Mouse (Mus musculus) CH12.LX (cell line): ENCODE data around the gene Pak1ip1. TPM values are rescaled to one million over a fixed set of nuclear protein-coding genes. Genes with fewer than 3 reads are reported as not detected.

Experiments used
- DNase-seq: peaks from one replicate; pipeline ENCODE4 v3.0.0-alpha.2; 2013; ENCODE audit errors: extremely low read depth
- H3K27ac ChIP-seq: 2 replicates; pipeline ENCODE4 v1.5.1; 2012; ENCODE audit warnings: low read depth, mild to moderate bottlenecking, control low read depth, moderate library complexity; ENCODE audit not compliant: insufficient read depth
- H3K27me3 ChIP-seq: replicated peaks from 2 replicates; pipeline ENCODE3; 2012; ENCODE audit warnings: inconsistent platforms
- H3K36me3 ChIP-seq, 2 experiments: replicated peaks in 1 of 2; 2 replicates each; pipeline versions ENCODE3 to v1.6.1; 2012; ENCODE audit warnings: inconsistent platforms in 1 of 2, low read length in 1 of 2, mild to moderate bottlenecking in 1 of 2, mixed read lengths in 1 of 2, moderate library complexity in 1 of 2; ENCODE audit not compliant: control insufficient read depth in 1 of 2, insufficient read depth in 1 of 2
- H3K4me1 ChIP-seq, 2 experiments: 2 replicates each; pipeline ENCODE4 v1.6.1; 2012; ENCODE audit warnings: inconsistent platforms in 1 of 2, moderate library complexity in 1 of 2; ENCODE audit not compliant: insufficient read depth in 2 of 2, control insufficient read depth in 1 of 2
- H3K4me2 ChIP-seq: 2 replicates; pipeline ENCODE4 v1.6.1; 2012; ENCODE audit warnings: low read depth, mild to moderate bottlenecking, control low read depth; ENCODE audit not compliant: poor library complexity, insufficient read depth, severe bottlenecking
- H3K4me3 ChIP-seq, 3 experiments: fragments of 150-350 bp in 1 of 3; sonication (generic) in 1 of 3; replicated peaks in 1 of 3; 2 replicates each; pipeline versions ENCODE3 to v1.5.1; 2011 to 2012; ENCODE audit warnings: low read depth in 2 of 3, low read length in 2 of 3, mild to moderate bottlenecking in 2 of 3, moderate library complexity in 2 of 3, control low read depth in 1 of 3, improper control_type of control experiment in 1 of 3, inconsistent platforms in 1 of 3, mixed read lengths in 1 of 3; ENCODE audit not compliant: poor library complexity in 1 of 3
- H3K79me2 ChIP-seq: replicated peaks from 2 replicates; pipeline ENCODE4 v1.6.1; 2012; ENCODE audit warnings: mild to moderate bottlenecking, moderate library complexity; ENCODE audit not compliant: control insufficient read depth, poor library complexity, insufficient read depth, severe bottlenecking; ENCODE audit errors: extremely low read depth
- H3K9ac ChIP-seq: 2 replicates; pipeline ENCODE4 v1.6.1; 2012; ENCODE audit warnings: low read depth, mild to moderate bottlenecking, control low read depth, moderate library complexity; ENCODE audit not compliant: insufficient read depth
- H3K9me3 ChIP-seq: replicated peaks from 2 replicates; pipeline ENCODE3; 2012; ENCODE audit warnings: low read length, inconsistent platforms, mixed read lengths
- BHLHE40 ChIP-seq: IDR thresholded peaks from 2 replicates; pipeline ENCODE4 v1.6.1; 2011; ENCODE audit warnings: mild to moderate bottlenecking, low read depth, low read length, improper control_type of control experiment
- CTCF ChIP-seq, 2 experiments: IDR thresholded peaks in 1 of 2; conservative IDR thresholded peaks in 1 of 2; 2 replicates each; pipeline ENCODE4 v1.5.1; 2011 to 2012; ENCODE audit warnings: low read depth in 2 of 2, low read length in 2 of 2, improper control_type of control experiment in 1 of 2, inconsistent platforms in 1 of 2, mild to moderate bottlenecking in 1 of 2, moderate library complexity in 1 of 2
- EP300 ChIP-seq: IDR thresholded peaks from 2 replicates; pipeline ENCODE4 v1.6.1; 2011; ENCODE audit warnings: low read length, improper control_type of control experiment
- ETS1 ChIP-seq: conservative IDR thresholded peaks from 2 replicates; pipeline ENCODE4 v1.6.1; 2012; ENCODE audit warnings: low read depth, mild to moderate bottlenecking, inconsistent platforms, low read length, improper control_type of control experiment, moderate library complexity
- GABPA ChIP-seq: IDR thresholded peaks from 2 replicates; pipeline ENCODE4 v1.6.1; 2012; ENCODE audit warnings: low read depth, low read length, improper control_type of control experiment, inconsistent platforms; ENCODE audit not compliant: insufficient replicate concordance
- IRF4 ChIP-seq: IDR thresholded peaks from 2 replicates; pipeline ENCODE4 v1.6.1; 2014; ENCODE audit warnings: low read depth, mild to moderate bottlenecking, inconsistent platforms, low read length, improper control_type of control experiment
- JUN ChIP-seq: IDR thresholded peaks from 2 replicates; pipeline ENCODE4 v1.6.1; 2011; ENCODE audit warnings: low read depth, mild to moderate bottlenecking, low read length, improper control_type of control experiment, moderate library complexity; ENCODE audit not compliant: insufficient read depth
- JUND ChIP-seq: conservative IDR thresholded peaks from 2 replicates; pipeline ENCODE4 v1.6.1; 2011; ENCODE audit warnings: low read depth, low read length, improper control_type of control experiment
- KAT2A ChIP-seq: IDR thresholded peaks from 2 replicates; pipeline ENCODE4 v1.6.1; 2012; ENCODE audit warnings: low read length, improper control_type of control experiment, inconsistent platforms; ENCODE audit not compliant: insufficient replicate concordance
- MXI1 ChIP-seq: IDR thresholded peaks from 2 replicates; pipeline ENCODE4 v1.6.1; 2011; ENCODE audit warnings: mild to moderate bottlenecking, low read depth, low read length, improper control_type of control experiment
- NRF1 ChIP-seq: IDR thresholded peaks from 2 replicates; pipeline ENCODE4 v1.6.1; 2014; ENCODE audit warnings: low read depth, mild to moderate bottlenecking, inconsistent platforms, low read length, improper control_type of control experiment, moderate library complexity
- POLR2A ChIP-seq: IDR thresholded peaks from 2 replicates; pipeline ENCODE4 v1.6.1; 2011; ENCODE audit warnings: low read depth, mild to moderate bottlenecking, improper control_type of control experiment, low read length
- POLR2AphosphoS2 ChIP-seq: IDR thresholded peaks from 2 replicates; pipeline ENCODE4 v1.6.1; 2011; ENCODE audit warnings: low read depth, low read length, improper control_type of control experiment
- TCF12 ChIP-seq: IDR thresholded peaks from 2 replicates; pipeline ENCODE4 v1.6.1; 2014; ENCODE audit warnings: low read depth, mild to moderate bottlenecking, inconsistent platforms, low read length, improper control_type of control experiment
- ZC3H11A ChIP-seq: IDR thresholded peaks from 2 replicates; pipeline ENCODE4 v1.6.1; 2012; ENCODE audit warnings: low read depth, mild to moderate bottlenecking, inconsistent platforms, low read length, improper control_type of control experiment
- ZMIZ1 ChIP-seq: IDR thresholded peaks from 2 replicates; pipeline ENCODE4 v1.6.1; 2012; ENCODE audit warnings: low read depth, mild to moderate bottlenecking, inconsistent platforms, low read length, improper control_type of control experiment
- ZNF384 ChIP-seq: IDR thresholded peaks from 2 replicates; pipeline ENCODE4 v1.6.1; 2012; ENCODE audit warnings: low read depth, low read length, improper control_type of control experiment, inconsistent platforms
- dilution Hi-C: fragments of 300-500 bp; cut with MboI; formaldehyde crosslinking; loops from 2 replicates; pipeline ENCODE4 v1.14.3; 2020; ENCODE audit warnings: low sequenced_read_pairs; ENCODE audit not compliant: extremely low pct_unique_long_range_greater_than_20kb, extremely low pct_ligation_motif_present
- in situ Hi-C: fragments of 300-500 bp; cut with MboI; formaldehyde crosslinking; loops from 3 replicates; pipeline ENCODE4 v1.14.3; 2019; ENCODE audit warnings: low sequenced_read_pairs, low pct_ligation_motif_present, low pct_unique_long_range_greater_than_20kb, mixed read lengths
- polyA plus RNA-seq: library from polyadenylated mRNA; unstranded; fragments of >175 nt; gene quantifications from 2 replicates; pipeline ENCODE4 v1.2.1, GENCODE M21; 2012; ENCODE audit warnings: low read depth; ENCODE audit not compliant: insufficient read length
- total RNA-seq, 2 experiments: library from RNA; depleted of rRNA; stranded (reverse); fragments of 300-350 nt in 1 of 2; fragments of >200 nt in 1 of 2; gene quantifications; 2 replicates each; pipeline ENCODE4 v1.2.3; 2012 to 2014

Pak1ip1 gene
- total and polyA plus RNA-seq, 3 experiments, result 54.8 to 81.9 (median 66.1) TPM

- H3K36me3 ChIP-seq, result peaks cover 41 to 70% of the 10 kb centered on the region in 2 experiments
- no peak overlapping the region for H3K27ac ChIP-seq
- no peak for DNase-seq
- H3K27me3 ChIP-seq, result no peaks in the 10 kb centered on the region
- dilution Hi-C loops (no loop called here), in situ Hi-C loops (loop anchor here (25.0 kb wide), 2 partner anchors 217 to 567 kb away; partner anchors contain the start of gene Smim13)
- no peaks in the 10 kb centered on the region for H3K9me3 ChIP-seq
- H3K79me2 ChIP-seq, result peaks cover 17% of the 10 kb centered on the region
- H3K4me2 ChIP-seq, result no peak overlapping the region
- H3K9ac ChIP-seq, result no peak overlapping the region
- H3K4me3 ChIP-seq, result no peak overlapping the region
- no peak for TF ChIP-seq EP300
- no peak for TF ChIP-seq JUN
- TF ChIP-seq POLR2A, result no peak
- TF ChIP-seq GABPA, result no peak
- no peak for TF ChIP-seq TCF12
- TF ChIP-seq ZC3H11A, result no peak
- TF ChIP-seq NRF1, result no peak
- no peak for TF ChIP-seq BHLHE40
- TF ChIP-seq ETS1, result no peak
- TF ChIP-seq CTCF (conservative IDR thresholded peaks at IDR 0.05 in 1 of 2, IDR thresholded peaks at IDR 0.05 in 1 of 2; ENCODE audit: low read depth in 2 of 2, low read length in 2 of 2), result no peak
- no peak for TF ChIP-seq ZNF384
- TF ChIP-seq KAT2A, result no peak
- TF ChIP-seq MXI1, result no peak
- H3K4me1 ChIP-seq, result peaks cover 3 to 26% of the 10 kb centered on the region in 2 experiments; a peak in 3 of 4 replicates
Measured at GRCm38 (mm10) chr13:41020494-41020893, 19.7 kb downstream of the Pak1ip1 start.

GRCm38 (mm10) chr13:41021607-41022006, 20.8 kb downstream of the Pak1ip1 start:
- in situ Hi-C loops, result loop anchor here (25.0 kb wide), 2 partner anchors 216 to 566 kb away; partner anchors contain the start of gene Smim13
- Histone ChIP-seq H3K4me2 (no peak overlapping the region), H3K36me3 (peaks cover 41 to 70% of the 10 kb centered on the region in 2 experiments), H3K27me3 (no peaks in the 10 kb centered on the region), H3K4me3 (no peak overlapping the region), H3K9me3 (no peaks in the 10 kb centered on the region), H3K4me1 (peaks cover 3 to 22% of the 10 kb centered on the region in 2 experiments; a peak in 3 of 4 replicates), H3K79me2 (peaks cover 16% of the 10 kb centered on the region), H3K9ac (no peak overlapping the region), H3K27ac (no peak overlapping the region)
- no peak for DNase-seq
- dilution Hi-C loops, result no loop called here
- no peak for TF ChIP-seq ZMIZ1
- TF ChIP-seq ZC3H11A, result no peak
- TF ChIP-seq JUND, result no peak
- no peak for TF ChIP-seq IRF4
- no peak for TF ChIP-seq BHLHE40
- TF ChIP-seq POLR2AphosphoS2, result no peak
- no peak for TF ChIP-seq NRF1
- TF ChIP-seq ZNF384, result no peak
